Mouse (Mus musculus): Measurements from ENCODE around the gene Vax1. TPM values are rescaled to one million over a fixed set of nuclear protein-coding genes. Genes with fewer than 3 reads are reported as not detected.

Vax1 gene
- polyA plus RNA-seq, 1 experiment from 2014 or later = 0.92 TPM

DNA sequence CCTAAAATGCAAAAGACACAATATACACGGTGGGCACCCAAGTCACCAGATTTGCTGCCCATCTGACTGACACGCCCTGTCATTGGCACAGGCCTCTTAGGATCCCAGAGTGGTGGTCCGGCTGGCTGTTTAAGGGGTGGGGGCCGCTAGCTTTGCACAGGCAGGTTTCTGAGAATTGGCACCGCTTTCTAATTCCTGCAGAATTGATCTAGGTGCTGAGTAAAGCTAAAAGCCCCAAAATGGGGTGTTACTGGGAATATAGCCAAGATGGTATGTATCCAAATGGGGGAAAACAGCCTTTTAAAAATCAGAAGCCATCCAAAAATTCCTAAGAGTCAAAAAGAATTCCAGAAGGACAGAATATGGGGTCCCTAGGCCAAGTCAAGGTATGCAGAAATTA lies 2.0 kb downstream of the Vax1 start:
- Histone ChIP-seq H3K27ac (no peak overlapping the region), H3K4me1 (peaks cover 24% of the 10 kb centered on the region), H3K9me3 (no peaks in the 10 kb centered on the region), H3K27me3 (replicated peaks) (peaks cover 88% of the 10 kb centered on the region), H3K4me2 (no peak overlapping the region), H3K36me3 (replicated peaks) (no peaks in the 10 kb centered on the region), H3K9ac (no peak overlapping the region), H3K4me3 (no peak overlapping the region; the same call in 1 of the 2 replicates)
- 17% methylated on average over 5 of the region's 5 CpGs for WGBS
- ATAC-seq (replicated peaks) = no peak

DNA sequence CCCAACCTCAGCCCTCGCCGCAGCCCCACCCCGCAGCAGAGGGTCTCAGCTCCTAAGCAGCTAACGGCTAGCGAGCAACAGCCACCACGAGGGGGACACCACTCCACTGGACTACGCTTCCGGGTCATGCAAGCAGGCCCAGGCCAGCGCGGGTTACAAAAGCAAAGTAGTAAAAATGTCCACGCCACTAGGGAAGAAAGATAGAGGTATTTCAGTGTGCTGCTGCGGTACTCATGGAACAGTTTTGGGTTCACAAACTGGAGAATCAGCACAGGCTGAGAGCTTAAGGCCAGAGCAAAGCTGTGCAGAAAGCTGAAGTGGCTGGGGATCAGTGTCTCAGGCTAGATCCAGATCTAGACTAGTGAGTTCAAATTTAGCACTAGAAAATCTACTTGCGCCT lies 3.0 kb downstream of the Vax1 start:
- no peak for ATAC-seq (replicated peaks)
- H3K4me3 ChIP-seq = peak overlapping the region; percentile 33
- WGBS = 2% methylated on average over 13 of the region's 13 CpGs
- peaks cover 88% of the 10 kb centered on the region for H3K27me3 ChIP-seq (replicated peaks)
- no peaks in the 10 kb centered on the region for H3K36me3 ChIP-seq (replicated peaks)
- no peak overlapping the region for H3K27ac ChIP-seq
- H3K9ac ChIP-seq = no peak overlapping the region
- H3K4me2 ChIP-seq = peak overlapping the region; percentile 56
- H3K4me1 ChIP-seq = peaks cover 24% of the 10 kb centered on the region
- no peaks in the 10 kb centered on the region for H3K9me3 ChIP-seq

DNA sequence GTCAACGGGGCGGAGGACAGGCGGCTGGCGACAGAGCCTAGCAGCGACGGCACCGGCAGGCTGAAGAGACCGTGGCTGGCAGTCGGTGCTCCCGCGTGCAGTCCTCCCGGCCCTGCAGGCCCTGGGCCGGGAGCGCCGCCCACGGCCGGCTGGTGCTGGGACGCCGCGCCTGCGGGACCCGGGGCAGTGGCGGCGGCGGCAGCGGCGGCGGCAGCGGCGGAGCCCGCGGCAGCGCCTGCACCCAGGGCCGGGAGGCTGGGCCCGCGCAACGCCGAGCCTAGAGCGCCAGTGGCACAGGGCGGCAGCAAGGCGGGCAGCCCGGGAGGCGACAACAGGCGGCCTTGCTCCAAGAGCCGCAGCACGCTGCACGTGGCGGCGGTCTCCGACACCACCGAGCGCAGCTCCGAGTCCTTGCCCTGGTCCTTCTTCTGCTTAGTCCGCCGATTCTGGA lies 3.5 kb downstream of the Vax1 start:
- H3K4me1 ChIP-seq = peaks cover 24% of the 10 kb centered on the region
- no peaks in the 10 kb centered on the region for H3K36me3 ChIP-seq (replicated peaks)
- H3K27me3 ChIP-seq (replicated peaks) = peaks cover 88% of the 10 kb centered on the region
- H3K9ac ChIP-seq = no peak overlapping the region
- ATAC-seq (replicated peaks) = peak; percentile 48; the same call in 1 of the 2 replicates
- under 1% methylated on average over 48 of the region's 55 CpGs for WGBS
- H3K4me2 ChIP-seq = peak overlapping the region; percentile 56
- H3K27ac ChIP-seq = no peak overlapping the region
- peak overlapping the region; percentile 33 for H3K4me3 ChIP-seq
- no peaks in the 10 kb centered on the region for H3K9me3 ChIP-seq

DNA sequence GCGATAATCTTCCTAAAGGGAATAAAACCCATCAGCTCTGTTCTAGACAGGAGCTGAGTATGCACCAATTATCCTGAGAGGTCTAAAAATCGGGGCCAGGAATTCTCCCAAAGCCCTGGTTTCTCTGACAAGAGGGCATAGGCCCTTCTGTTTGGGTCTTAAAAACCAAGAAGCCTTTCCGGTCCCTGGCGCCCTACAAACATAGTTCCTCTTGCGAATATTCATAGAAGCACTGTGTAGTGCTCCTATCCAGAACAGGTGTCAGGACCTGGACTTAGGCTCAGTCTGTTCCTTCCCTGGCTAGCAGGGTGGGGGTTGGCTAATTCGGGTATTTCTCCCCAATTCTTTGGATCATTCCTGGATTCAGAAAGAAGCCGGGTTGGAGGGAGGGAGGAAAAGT lies 4.3 kb downstream of the Vax1 start:
- Histone ChIP-seq H3K9me3 (no peaks in the 10 kb centered on the region), H3K36me3 (replicated peaks) (no peaks in the 10 kb centered on the region), H3K9ac (no peak overlapping the region), H3K4me2 (peak overlapping the region; percentile 56; the same call in 1 of the 2 replicates), H3K27ac (no peak overlapping the region), H3K4me1 (peaks cover 24% of the 10 kb centered on the region), H3K27me3 (replicated peaks) (peaks cover 90% of the 10 kb centered on the region), H3K4me3 (peak overlapping the region; percentile 33; the same call in 1 of the 2 replicates)
- 6% methylated on average over 7 of the region's 7 CpGs for WGBS
- no peak for ATAC-seq (replicated peaks)

DNA sequence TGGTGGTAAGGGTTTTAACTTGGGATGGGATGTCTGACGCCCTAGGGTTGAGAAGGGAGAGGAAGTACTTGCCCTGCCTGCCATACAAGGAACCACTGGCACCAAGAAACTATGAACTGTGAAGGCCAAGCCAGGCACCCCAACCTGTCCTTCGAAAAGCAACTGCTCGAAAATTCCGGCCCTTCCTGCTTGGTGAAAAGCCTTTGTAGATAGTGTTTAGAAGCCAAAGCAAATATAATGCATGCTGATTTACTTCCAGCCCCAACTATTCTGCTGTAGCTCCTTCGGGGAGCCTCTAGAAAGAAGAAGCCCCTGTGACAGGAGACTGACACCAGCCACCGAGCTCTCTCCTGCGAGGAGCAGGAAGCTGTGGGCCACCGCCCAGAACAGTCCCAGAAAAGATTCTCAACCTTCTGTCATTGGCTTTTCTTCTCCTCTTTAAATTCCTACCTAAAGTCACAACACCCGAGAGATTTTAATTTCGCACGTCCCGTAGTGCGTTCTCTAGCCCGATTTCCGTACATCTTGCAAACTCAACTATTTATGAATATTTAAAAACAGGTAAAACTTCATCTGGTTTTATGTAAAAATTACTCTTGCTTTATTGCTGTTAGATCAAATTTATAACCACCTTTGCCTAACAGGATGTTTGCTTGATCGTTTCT lies 4.8 kb downstream of the Vax1 start:
- H3K27me3 ChIP-seq (replicated peaks) = peaks cover 90% of the 10 kb centered on the region
- 5% methylated on average over 16 of the region's 16 CpGs for WGBS
- H3K36me3 ChIP-seq (replicated peaks) = no peaks in the 10 kb centered on the region
- no peak overlapping the region for H3K9ac ChIP-seq
- no peak overlapping the region for H3K27ac ChIP-seq
- no peak for ATAC-seq (replicated peaks)
- no peaks in the 10 kb centered on the region for H3K9me3 ChIP-seq
- no peak overlapping the region for H3K4me2 ChIP-seq
- peaks cover 23% of the 10 kb centered on the region for H3K4me1 ChIP-seq
- H3K4me3 ChIP-seq = no peak overlapping the region

DNA sequence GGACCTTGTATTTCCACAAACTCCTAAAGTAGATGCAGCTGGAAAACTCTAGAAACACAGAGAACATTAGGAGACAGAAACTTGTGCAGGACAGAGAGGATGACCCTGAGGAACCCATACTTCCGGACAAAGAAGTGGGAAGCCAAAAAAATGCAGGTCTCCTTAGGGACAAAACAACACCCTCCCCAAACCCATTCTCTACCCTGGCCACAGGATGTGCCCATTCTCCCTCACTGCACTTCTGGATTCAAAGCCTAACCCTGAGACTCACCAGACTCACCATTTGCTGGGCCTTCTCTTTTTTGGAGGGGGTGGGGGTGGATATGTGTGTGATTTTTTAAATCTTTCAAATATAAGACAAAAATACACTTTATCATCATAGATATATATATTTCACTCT lies 5.7 kb downstream of the Vax1 start:
- no peak overlapping the region for H3K4me2 ChIP-seq
- no peaks in the 10 kb centered on the region for H3K9me3 ChIP-seq
- peaks cover 89% of the 10 kb centered on the region for H3K27me3 ChIP-seq (replicated peaks)
- peaks cover 14% of the 10 kb centered on the region for H3K4me1 ChIP-seq
- no peaks in the 10 kb centered on the region for H3K36me3 ChIP-seq (replicated peaks)
- no peak overlapping the region for H3K27ac ChIP-seq
- no peak overlapping the region for H3K9ac ChIP-seq
- WGBS = 11% methylated on average over 1 of the region's 1 CpGs
- H3K4me3 ChIP-seq = no peak overlapping the region
- ATAC-seq (replicated peaks) = no peak

DNA sequence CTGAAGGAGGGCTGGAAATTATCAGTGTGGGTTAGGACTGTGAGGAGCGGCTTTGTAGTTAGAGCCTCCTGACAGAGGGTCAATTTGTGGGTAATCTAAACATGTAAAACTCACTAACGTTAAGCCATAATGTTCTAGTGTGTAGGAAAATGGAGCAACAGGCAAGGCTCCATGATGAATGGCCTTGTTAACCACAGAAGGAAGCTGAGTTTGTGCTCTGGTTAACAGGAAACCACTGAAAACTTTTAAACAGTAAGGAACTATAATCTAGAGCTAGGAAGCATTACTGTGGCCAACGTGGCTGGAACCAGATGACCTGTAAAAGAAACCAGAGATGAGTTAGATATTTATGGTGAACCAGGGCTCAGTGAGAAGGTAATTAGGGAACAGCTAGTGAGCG lies 13.2 kb downstream of the Vax1 start:
- Histone ChIP-seq H3K4me2 (no peak overlapping the region), H3K9ac (no peak overlapping the region), H3K27me3 (replicated peaks) (peaks cover 42% of the 10 kb centered on the region), H3K4me3 (no peak overlapping the region), H3K9me3 (no peaks in the 10 kb centered on the region), H3K4me1 (no peaks in the 10 kb centered on the region), H3K36me3 (replicated peaks) (no peaks in the 10 kb centered on the region), H3K27ac (no peak overlapping the region)
- no peak for ATAC-seq (replicated peaks)
- 83% methylated on average over 4 of the region's 4 CpGs for WGBS

DNA sequence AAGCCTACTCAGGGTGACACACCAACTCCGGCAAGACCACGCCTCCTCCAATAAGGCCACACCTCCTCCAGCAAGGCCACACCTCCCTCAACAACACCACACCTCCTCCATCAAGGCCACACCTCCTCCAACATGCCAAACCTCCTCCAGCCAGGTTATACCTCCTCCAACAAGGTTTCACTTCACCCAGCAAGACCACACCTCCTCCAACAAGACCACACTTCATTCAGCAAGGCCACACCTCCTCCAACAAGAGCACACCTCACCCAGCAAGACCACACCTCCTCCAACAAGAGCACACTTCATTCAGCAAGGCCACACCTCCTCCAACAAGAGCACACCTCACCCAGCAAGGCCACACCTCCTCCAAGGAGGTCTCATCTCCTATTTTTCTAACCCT lies 15.7 kb downstream of the Vax1 start:
- Histone ChIP-seq H3K4me3 (no peak overlapping the region), H3K4me1 (no peaks in the 10 kb centered on the region), H3K27me3 (replicated peaks) (peaks cover 19% of the 10 kb centered on the region), H3K27ac (no peak overlapping the region), H3K9me3 (no peaks in the 10 kb centered on the region), H3K9ac (no peak overlapping the region), H3K4me2 (no peak overlapping the region), H3K36me3 (replicated peaks) (no peaks in the 10 kb centered on the region)
- WGBS = 77% methylated on average over 2 of the region's 2 CpGs
- ATAC-seq (replicated peaks) = no peak

DNA sequence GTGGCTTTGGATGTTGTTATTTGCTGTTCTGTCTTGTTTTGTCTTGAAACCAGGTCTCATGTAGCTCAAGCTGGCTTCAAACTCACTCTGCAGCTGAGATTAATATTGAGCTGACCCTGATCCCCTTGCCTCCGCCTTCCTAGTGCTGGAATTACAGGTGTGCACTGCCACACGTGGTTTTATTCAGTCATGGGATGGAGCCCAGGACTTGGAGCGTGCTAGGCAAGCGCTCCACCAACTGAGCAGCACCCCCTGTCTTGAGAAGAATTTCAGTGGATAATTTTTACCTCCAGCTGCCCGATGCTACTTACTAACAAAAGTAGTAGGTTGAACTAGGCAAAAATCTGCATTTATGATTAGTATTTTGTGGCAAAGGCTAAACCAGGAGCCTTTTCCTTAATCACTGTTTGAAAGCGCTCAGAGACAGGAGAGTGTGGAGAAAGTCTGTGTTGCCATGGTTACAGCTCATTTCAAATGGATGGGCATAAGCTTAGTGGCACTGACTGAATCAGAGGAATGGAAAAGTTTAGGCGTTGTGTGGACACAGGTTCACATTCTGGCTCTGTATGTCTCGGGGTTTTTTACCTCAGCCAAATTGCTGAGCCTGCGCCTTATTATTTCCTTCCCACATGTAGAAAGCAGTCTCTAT lies 24.2 kb downstream of the Vax1 start:
- WGBS = 27% methylated on average over 9 of the region's 9 CpGs
- Histone ChIP-seq H3K4me1 (peaks cover 17% of the 10 kb centered on the region), H3K9ac (no peak overlapping the region), H3K4me2 (0 out of 2 replicates have a peak overlapping the region, but pooled peaks have one; percentile 22), H3K27ac (peak overlapping the region; percentile 13; the same call in 1 of the 2 replicates), H3K36me3 (replicated peaks) (no peaks in the 10 kb centered on the region), H3K4me3 (no peak overlapping the region), H3K9me3 (no peaks in the 10 kb centered on the region), H3K27me3 (replicated peaks) (no peaks in the 10 kb centered on the region)
- peak; percentile 94 for ATAC-seq (replicated peaks)

DNA sequence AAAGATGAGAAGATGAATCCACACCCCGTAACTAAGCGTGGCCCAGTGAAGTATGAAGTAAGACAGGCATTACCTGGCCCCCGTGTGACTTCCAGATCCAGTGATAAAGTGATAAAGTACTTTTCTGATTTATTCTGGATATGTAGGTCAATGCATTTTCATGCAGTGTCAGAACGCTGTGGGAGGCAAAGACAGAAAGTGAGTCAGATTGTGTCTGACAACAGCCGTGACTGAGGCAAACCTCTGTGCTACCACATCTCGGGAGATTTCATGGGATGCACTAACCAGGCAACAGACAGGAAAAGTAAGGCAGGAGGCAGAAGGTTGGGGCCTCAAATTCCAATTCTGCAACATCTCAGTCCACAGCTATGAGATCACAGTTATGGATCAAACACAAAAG lies 24.8 kb downstream of the Vax1 start:
- Histone ChIP-seq H3K9ac (no peak overlapping the region), H3K9me3 (no peaks in the 10 kb centered on the region), H3K4me2 (no peak overlapping the region), H3K36me3 (replicated peaks) (no peaks in the 10 kb centered on the region), H3K27ac (no peak overlapping the region), H3K4me1 (peaks cover 17% of the 10 kb centered on the region), H3K4me3 (no peak overlapping the region), H3K27me3 (replicated peaks) (no peaks in the 10 kb centered on the region)
- 55% methylated on average over 6 of the region's 6 CpGs for WGBS
- ATAC-seq (replicated peaks) = no peak

DNA sequence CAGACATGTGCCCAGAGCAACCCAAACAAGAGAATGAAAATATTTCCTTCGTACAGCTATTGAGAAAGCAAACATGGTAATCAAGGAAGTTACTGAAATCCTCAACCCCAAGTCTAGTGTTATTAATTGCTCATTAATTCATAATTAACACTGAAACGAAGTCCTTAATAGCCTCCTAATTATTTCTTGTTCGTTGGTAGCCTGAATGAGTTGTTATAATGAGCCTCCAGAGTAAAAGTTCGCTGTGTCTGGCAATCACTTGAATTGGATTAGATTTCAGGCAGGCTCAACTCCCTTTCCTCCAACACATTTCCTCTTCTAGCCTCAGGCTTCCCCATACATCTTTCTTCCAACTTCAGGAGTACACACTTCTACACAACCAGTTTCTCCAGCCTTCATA lies 27.6 kb downstream of the Vax1 start:
- Histone ChIP-seq H3K9ac (no peak overlapping the region), H3K27me3 (replicated peaks) (no peaks in the 10 kb centered on the region), H3K4me3 (no peak overlapping the region), H3K4me1 (peaks cover 17% of the 10 kb centered on the region), H3K27ac (no peak overlapping the region), H3K9me3 (no peaks in the 10 kb centered on the region), H3K36me3 (replicated peaks) (no peaks in the 10 kb centered on the region), H3K4me2 (no peak overlapping the region)
- ATAC-seq (replicated peaks) = no peak
- 60% methylated on average over 4 of the region's 4 CpGs for WGBS

DNA sequence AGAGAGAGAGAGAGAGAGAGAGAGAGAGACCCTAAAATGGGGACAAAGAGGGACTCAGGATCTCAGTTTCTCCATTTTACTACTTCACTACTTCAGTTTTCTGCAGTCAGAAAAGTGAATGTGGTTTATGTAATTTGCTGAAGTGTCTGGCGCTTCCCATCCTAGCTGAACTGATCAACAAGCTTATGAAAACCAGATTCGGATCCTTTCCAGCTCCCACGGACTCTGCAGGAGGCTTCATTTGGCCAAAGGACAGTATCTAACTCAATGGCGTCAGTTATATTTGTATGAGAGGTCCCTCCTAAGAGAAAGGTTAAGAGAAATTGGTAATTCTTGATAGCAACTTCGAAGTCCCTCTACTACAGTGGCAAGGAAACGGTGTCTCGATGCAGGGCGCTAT lies 34.5 kb downstream of the Vax1 start:
- Histone ChIP-seq H3K9me3 (no peaks in the 10 kb centered on the region), H3K4me2 (no peak overlapping the region), H3K36me3 (replicated peaks) (no peaks in the 10 kb centered on the region), H3K4me1 (peaks cover 6% of the 10 kb centered on the region), H3K27ac (no peak overlapping the region), H3K4me3 (no peak overlapping the region), H3K27me3 (replicated peaks) (0 out of 2 replicates have a peak, but pooled peaks cover 11% of the 10 kb centered on the region), H3K9ac (no peak overlapping the region)
- WGBS = 48% methylated on average over 8 of the region's 8 CpGs
- no peak for ATAC-seq (replicated peaks)

DNA sequence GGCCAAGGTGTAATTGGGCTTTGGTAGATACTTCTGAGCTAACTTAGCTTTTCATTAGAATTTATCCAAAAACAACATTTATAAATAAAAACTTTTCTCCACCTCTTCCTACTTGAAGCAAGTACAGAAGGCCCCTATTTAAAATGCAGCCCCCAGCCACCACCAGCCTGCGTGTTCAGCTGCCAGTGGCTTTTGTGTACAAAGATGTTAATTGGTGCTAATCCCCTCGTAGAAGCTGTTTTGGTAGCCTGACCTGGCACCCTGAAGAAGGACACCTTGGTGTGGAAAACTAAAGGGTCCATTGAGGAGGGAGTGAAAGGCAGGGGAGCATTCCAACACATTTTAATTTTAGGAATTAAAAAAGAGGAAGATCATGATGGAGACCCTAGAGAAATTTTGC lies 34.9 kb downstream of the Vax1 start:
- ATAC-seq (replicated peaks) = no peak
- 0 out of 2 replicates have a peak, but pooled peaks cover 11% of the 10 kb centered on the region for H3K27me3 ChIP-seq (replicated peaks)

More for the DNA sequence above, 34.9 kb downstream of the Vax1 start:
- Histone ChIP-seq H3K36me3 (replicated peaks) (no peaks in the 10 kb centered on the region), H3K27ac (no peak overlapping the region), H3K9me3 (no peaks in the 10 kb centered on the region), H3K4me1 (peaks cover 6% of the 10 kb centered on the region), H3K4me3 (no peak overlapping the region), H3K9ac (no peak overlapping the region), H3K4me2 (no peak overlapping the region)
- 11% methylated on average over 2 of the region's 2 CpGs for WGBS
